Mouse (Mus musculus) layer of hippocampus, adult 9-11 months (tissue): ENCODE data around the gene Cdc42ep1.
"Not testable (repeated sequence)": the region's sequence is repeated elsewhere in the genome, so short reads cannot be mapped to it uniquely, and the experiment has no call there.

Source experiments
- DNase-seq: peaks from one replicate; pipeline ENCODE4 v3.0.0; 2022

Cdc42ep1 gene

GRCm38 (mm10) chr15:78830742-78831719, 11.4 kb upstream of the Cdc42ep1 start:
- DNase-seq, result no peak

DNA sequence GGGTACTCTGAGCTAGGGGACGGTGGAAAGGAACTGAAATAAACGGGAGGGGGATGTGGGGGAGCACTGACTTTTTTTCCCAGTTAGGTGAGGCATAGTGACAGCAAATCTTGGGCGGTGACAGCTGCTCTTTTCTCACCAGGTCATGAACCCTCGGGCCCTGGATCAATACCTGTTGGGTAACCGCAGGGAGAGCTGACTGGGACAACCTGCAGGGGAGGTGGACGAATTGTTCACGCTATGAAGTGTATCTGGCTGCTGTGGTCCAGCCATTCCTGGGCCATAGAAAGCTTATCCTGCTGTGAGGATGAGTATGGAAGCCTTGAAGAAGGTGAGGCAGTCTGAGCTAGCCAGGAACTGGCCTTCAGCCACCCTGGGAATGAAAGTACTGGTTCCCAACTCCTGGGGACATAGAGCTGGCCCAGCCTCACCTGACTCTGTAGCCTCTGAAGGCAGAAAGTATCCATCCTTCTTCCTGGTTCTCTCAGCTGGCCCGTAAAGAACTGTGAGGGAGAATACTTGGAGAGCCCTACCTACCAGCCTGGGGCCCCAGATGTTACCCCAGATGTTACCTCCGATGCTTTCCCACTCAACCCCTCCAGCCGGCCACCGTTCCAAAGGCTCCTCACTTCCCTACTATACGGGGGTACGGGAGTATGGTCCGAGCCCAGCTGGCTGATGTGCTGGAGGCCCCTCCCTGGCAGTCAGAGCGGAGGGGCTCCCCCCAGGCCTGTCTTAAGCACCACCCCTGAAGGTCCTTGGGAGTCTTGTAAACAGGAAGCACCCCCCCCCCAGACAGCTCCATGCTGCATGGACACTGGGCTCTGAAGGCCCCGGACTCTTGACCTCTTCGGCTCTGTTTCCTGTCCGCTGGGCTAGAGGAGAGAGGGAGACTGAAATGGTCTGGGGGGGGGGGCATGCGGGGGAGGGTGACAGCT, 10.4 kb upstream of the Cdc42ep1 start:
- no peak for DNase-seq

DNA sequence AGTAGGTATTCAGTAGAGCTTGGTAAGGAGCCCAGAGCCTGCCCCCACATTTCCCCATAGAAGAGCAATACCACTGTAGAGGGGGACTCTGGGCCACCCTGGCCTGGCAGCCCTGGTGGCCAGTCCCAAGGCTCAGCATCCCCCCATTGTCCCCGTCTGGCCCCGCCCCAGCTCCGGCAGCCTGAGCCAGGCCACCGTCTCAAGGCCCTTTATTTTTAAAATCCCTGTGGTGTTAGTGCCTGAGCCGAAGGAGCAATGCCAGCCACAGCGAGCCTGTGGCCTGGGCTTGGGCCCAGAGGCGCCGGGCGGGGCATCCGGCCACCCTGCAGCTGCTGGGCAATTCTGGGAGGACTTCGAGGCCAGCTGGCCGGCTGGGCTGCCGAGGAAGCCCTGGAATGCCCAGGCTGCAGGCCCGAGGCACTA, 9.7 kb upstream of the Cdc42ep1 start:
- DNase-seq, result peak; percentile 87

- no peak for DNase-seq
Observed at GRCm38 (mm10) chr15:78833582-78833981, 8.8 kb upstream of the Cdc42ep1 start.

DNA sequence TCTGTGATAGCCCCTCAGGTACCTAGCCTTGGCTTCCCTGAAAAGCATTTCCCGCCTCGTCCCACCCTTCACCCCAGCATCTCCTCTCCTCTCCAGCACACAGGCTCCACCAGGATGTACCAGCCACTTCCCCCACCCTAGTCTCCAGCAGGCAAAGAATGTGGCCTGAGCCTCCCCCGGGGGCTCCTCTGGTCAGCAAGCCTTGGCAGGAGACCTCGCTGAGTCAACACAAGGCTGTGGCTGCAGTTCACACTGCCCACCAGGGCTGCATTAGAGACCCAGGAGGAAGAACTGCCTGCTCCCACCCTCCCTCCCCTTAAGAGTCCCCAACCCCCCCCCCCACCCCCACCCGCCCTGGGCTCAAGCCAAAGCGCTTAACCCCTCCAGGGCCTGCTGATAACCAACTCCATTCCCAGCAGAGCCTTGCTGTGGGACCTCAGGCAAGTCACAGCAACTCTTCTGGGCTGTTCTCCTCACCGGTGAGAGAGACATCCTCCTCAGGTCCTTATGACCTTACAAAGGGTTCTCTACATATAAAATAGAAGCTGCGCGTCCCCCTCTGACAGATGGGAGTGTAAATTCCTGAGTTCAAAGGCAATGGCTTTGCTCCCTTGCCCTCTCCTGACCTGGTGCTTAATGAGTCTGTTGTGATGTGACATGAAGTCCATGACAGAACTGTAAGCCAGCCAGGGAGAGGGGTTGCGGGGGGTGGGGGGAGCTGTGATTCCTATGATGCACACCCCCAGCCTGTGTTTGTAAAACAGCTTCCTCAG, 8.0 kb upstream of the Cdc42ep1 start:
- DNase-seq, result no peak

DNA sequence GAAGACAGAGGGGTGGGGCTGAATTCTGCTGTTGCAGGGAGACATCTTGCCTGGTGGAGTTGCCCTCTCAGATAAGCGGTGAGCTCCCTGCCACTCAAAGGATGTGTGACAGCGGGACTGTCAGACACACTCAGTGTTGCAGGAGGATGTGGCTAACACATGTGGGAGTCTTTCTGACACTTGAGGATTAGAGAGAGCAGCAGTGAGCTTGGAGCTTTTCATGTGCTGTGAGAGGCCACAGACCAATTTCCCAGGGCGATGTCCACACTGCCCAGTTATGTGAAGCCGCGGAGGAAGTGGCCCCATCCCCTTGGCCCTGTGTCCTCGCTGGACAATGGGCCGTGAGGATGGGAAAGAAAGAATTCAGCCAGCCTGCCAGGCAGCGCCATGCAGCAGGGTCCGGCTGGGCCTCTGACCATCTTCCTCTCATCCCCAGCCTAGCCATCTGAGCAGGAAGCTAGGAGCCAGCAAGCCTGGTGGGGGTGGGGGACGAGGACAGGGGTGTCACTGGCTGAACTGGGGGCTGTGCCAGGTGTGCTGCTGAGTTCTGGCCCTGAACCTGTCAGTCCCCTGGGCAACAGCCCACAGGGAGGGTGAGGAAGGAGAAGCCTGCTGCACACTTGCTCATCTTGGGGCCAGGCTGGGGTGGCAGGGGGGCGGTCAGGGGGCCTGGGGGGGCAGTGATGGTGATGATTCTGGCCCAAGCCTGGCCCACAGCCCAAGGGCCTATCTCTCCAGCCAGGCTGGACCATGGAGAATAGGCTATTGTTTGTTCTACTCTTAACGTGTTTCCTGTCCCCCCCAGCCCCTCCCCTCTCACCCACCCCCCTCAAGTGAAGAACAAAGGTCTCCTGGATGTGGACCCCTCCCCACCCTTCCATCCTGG, 7.0 kb upstream of the Cdc42ep1 start:
- no peak for DNase-seq

- no peak for DNase-seq
Observed at GRCm38 (mm10) chr15:78836086-78836621, 6.3 kb upstream of the Cdc42ep1 start.

DNA sequence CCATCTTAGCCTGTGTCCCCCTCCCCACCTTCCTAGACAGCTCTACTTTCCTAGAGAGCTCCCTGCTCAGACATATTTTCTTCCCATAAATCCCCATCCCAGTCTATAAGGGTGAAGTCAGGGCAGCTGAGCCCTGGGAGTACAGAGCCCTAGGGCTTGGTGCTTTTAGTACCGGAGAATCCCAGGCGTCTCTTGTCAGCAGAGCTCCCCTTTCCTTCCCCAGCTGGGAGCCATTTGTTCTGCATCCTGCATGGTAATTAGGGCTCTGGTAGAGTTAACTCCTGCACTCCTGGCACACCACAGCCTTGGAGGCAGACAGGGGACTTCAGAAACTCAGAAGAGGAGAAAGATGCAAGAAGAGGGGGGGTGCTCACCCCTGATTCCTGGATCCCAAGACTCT, 2.7 kb upstream of the Cdc42ep1 start:
- DNase-seq, result no peak

GRCm38 (mm10) chr15:78840241-78840640, 2.2 kb upstream of the Cdc42ep1 start:
- DNase-seq, result no peak

GRCm38 (mm10) chr15:78840751-78841150, 1.7 kb upstream of the Cdc42ep1 start:
- DNase-seq, result no peak

- DNase-seq, result no peak
Observed at GRCm38 (mm10) chr15:78841161-78841790, 1.1 kb upstream of the Cdc42ep1 start.

GRCm38 (mm10) chr15:78843581-78844469, 1.4 kb downstream of the Cdc42ep1 start:
- DNase-seq, result no peak

DNA sequence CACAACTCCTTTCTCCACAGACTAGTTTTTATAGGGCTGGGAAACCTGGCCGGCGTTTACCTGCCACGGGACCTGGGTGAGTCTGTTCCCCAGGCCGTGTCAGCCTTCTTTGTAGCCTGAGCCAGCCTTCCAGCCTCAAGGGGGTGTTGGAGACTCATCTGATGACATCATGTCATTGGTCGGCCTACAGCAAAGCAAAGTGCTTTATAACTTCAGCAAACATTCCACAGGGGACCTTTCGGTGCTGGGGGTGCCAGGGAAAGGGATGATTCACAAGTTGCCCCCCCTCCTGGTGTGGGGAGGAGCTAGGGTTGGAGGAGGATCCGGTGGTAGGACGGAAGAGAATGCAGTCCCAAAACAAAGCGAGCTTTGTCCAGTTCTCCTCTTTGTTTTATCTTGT, 2.4 kb downstream of the Cdc42ep1 start:
- DNase-seq, result peak; percentile 63

DNA sequence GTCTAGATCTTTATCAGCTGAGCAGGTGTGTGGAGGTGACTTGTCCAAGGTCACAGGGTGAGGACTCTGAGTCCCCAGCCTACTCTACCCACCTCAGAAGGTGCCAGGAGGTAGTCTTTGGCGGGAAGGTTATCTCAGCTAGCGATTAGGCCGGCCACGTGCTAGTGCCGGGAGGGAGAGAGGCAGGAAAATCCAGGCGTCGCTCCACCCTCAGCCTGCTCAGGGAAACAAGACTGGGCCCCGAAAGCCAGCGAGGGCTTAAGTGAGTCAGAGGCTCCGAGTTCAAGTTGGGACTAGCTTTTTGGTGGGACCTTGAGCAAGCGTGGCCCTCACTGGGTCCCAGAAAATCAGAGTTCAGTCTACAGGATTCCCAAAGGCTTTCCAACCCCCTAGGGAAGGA, 2.9 kb downstream of the Cdc42ep1 start:
- DNase-seq, result no peak

DNA sequence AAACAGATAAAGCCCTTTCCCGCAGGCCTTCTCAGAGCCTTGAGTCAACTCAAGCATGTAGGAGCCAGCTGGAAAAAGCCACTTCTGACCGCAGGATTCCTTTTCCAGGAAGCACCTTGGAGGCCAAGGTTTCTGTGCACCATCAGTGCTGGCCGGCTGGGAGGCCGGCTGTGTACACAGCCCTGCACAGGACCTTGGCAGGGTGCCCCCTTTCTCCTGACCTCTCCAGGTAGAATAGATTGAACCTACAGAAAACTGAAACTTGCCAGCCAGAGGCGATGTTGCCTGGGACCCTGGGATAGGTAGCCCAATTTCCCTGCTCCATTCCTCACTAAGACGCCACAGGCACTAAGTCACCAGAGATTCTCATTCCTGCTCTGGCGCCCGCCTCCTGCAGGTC, 3.4 kb downstream of the Cdc42ep1 start:
- no peak for DNase-seq

- no peak for DNase-seq
Observed at GRCm38 (mm10) chr15:78846352-78846751, 3.9 kb downstream of the Cdc42ep1 start.

DNA sequence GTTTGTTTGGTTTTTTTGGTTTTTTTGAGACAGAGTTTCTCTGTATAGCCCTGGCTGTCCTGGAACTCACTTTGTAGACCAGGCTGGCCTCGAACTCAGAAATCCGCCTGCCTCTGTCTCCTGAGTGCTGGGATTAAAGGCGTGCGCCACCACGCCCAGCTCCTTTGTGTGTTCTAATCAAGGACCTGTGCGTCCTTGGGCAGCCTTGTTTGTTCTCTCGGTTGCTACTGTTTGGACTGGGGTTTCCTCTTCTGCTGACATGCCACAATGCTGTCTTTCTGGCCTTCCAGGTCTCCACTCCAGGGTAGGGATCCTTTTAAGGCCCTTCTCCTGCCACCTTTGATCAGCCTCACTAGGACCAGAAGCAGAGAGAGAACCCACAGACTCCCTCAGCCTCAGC, 4.4 kb downstream of the Cdc42ep1 start:
- DNase-seq, result not testable (repeated sequence)

DNA sequence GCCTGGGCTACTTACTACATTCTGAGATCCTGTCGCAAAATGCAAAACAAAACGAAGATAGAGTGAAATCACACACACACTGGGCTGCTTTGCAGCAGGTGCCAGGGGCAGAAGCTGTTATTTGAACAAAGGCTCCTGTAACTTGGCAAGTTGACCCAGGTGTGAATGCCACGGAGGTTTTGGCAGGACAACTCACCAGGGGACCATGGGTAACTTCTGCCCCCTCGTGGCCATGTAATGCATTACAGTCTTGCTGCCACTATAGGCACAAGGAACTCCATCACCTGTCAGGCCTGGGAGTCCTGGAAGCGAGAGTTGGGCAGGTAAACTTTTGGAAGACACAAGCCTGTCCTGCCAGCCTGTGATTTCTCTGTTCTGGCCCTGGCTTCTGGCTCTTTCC, 6.0 kb downstream of the Cdc42ep1 start:
- DNase-seq, result peak; percentile 73

- no peak for DNase-seq
Observed at GRCm38 (mm10) chr15:78849485-78849884, 7.1 kb downstream of the Cdc42ep1 start.
